Mouse (Mus musculus) intestine, embryonic 14.5 days (tissue): ENCODE results near the gene Ppib. TPM values are rescaled to one million over a fixed set of nuclear protein-coding genes. Genes with fewer than 3 reads are reported as not detected.

ENCODE experiments used
- ATAC-seq: fragments of 200-750 bp; cut with Nextera tagmentation; replicated peaks from 2 replicates; pipeline ENCODE4 v1.8.0; 2017; ENCODE audit warnings: low read depth, moderate number of reproducible peaks, moderate TSS enrichment, moderate library complexity; ENCODE audit not compliant: low FRiP score, low TSS enrichment
- DNase-seq: peaks from one replicate; pipeline ENCODE4 v3.0.0-alpha.2; 2018; ENCODE audit warnings: low spot score
- H3K27ac ChIP-seq: fragments of 300-500 bp; sonication (generic); 2 replicates; pipeline ENCODE4 v1.5.1; 2014; ENCODE audit warnings: low read depth, mild to moderate bottlenecking, control low read depth
- H3K27me3 ChIP-seq: fragments of 300-500 bp; sonication (generic); replicated peaks from 2 replicates; pipeline ENCODE4 v1.6.1; 2014; ENCODE audit warnings: low read length, control low read depth; ENCODE audit not compliant: control insufficient read depth, insufficient read depth
- H3K36me3 ChIP-seq: fragments of 300-500 bp; sonication (generic); 2 replicates; pipeline ENCODE4 v1.6.1; 2014; ENCODE audit warnings: low read length, control low read depth; ENCODE audit not compliant: control insufficient read depth, insufficient read depth
- H3K4me1 ChIP-seq: fragments of 300-500 bp; sonication (generic); replicated peaks from 2 replicates; pipeline ENCODE4 v1.6.1; 2014; ENCODE audit warnings: low read length, control low read depth, mixed read lengths; ENCODE audit not compliant: control insufficient read depth, insufficient read depth
- H3K4me2 ChIP-seq: fragments of 300-500 bp; sonication (generic); 2 replicates; pipeline ENCODE4 v1.6.1; 2014; ENCODE audit warnings: low read length
- H3K4me3 ChIP-seq: fragments of 300-500 bp; sonication (generic); 2 replicates; pipeline ENCODE4 v1.5.1; 2014; ENCODE audit warnings: low read depth, low read length, control low read depth, mixed read lengths
- H3K9ac ChIP-seq: fragments of 300-500 bp; sonication (generic); 2 replicates; pipeline ENCODE4 v1.6.1; 2014; ENCODE audit warnings: mild to moderate bottlenecking, low read length
- H3K9me3 ChIP-seq: fragments of 300-500 bp; sonication (generic); 2 replicates; pipeline ENCODE4 v1.6.1; 2016; ENCODE audit warnings: low read length, control low read depth; ENCODE audit not compliant: control insufficient read depth
- WGBS: fragments of 180-500 bp; shearing (Covaris S2); extraction: QIAGEN DNeasy Blood & Tissue Kit; methylation state at CpG from one replicate; pipeline ENCODE4 v1.1.7; 2014; 5-methylcytosine and 5-hydroxymethylcytosine counted together
- polyA plus RNA-seq: library from polyadenylated mRNA; unstranded; fragments of >200 nt; fragmentation: Nextera tagmentation; extraction: Ambion mirVana; gene quantifications from 2 replicates; pipeline ENCODE4 v1.2.1, GENCODE M21; 2014

Gene Ppib
- polyA plus RNA-seq, 1 experiment from 2014 or later, result 618 TPM

GRCm38 (mm10) chr9:66080804-66081459, 20.9 kb downstream of the Ppib start:
- WGBS, result 74% methylated on average over 3 of the region's 3 CpGs
- H3K4me3 ChIP-seq, result no peak overlapping the region
- no peaks in the 10 kb centered on the region for H3K27me3 ChIP-seq
- no peaks in the 10 kb centered on the region for H3K36me3 ChIP-seq
- DNase-seq (no peak), ATAC-seq (no peak)
- H3K9ac ChIP-seq, result no peak overlapping the region
- no peak overlapping the region for H3K27ac ChIP-seq
- H3K4me2 ChIP-seq, result no peak overlapping the region
- H3K4me1 ChIP-seq, result 0 out of 2 replicates have a peak, but pooled peaks cover 7% of the 10 kb centered on the region
- no peaks in the 10 kb centered on the region for H3K9me3 ChIP-seq

GRCm38 (mm10) chr9:66081999-66082398, 22.0 kb downstream of the Ppib start:
- 76% methylated on average over 4 of the region's 4 CpGs for WGBS
- DNase-seq (no peak), ATAC-seq (no peak)
- 0 out of 2 replicates have a peak, but pooled peaks cover 7% of the 10 kb centered on the region for H3K4me1 ChIP-seq
- no peaks in the 10 kb centered on the region for H3K27me3 ChIP-seq
- H3K9ac ChIP-seq, result no peak overlapping the region
- no peak overlapping the region for H3K27ac ChIP-seq
- H3K4me3 ChIP-seq, result no peak overlapping the region
- peaks cover 8% of the 10 kb centered on the region for H3K36me3 ChIP-seq
- no peak overlapping the region for H3K4me2 ChIP-seq
- no peaks in the 10 kb centered on the region for H3K9me3 ChIP-seq

GRCm38 (mm10) chr9:66084171-66084570, 24.1 kb downstream of the Ppib start:
- H3K4me3 ChIP-seq, result no peak overlapping the region
- H3K9ac ChIP-seq, result no peak overlapping the region
- no peaks in the 10 kb centered on the region for H3K9me3 ChIP-seq
- no peak overlapping the region for H3K4me2 ChIP-seq
- no peaks in the 10 kb centered on the region for H3K27me3 ChIP-seq
- WGBS, result 84% methylated on average over 3 of the region's 3 CpGs
- H3K4me1 ChIP-seq, result no peaks in the 10 kb centered on the region
- no peak overlapping the region for H3K27ac ChIP-seq
- ATAC-seq (no peak), DNase-seq (no peak)
- peaks cover 29% of the 10 kb centered on the region for H3K36me3 ChIP-seq

GRCm38 (mm10) chr9:66087062-66087461, 27.0 kb downstream of the Ppib start:
- Histone ChIP-seq H3K27me3 (no peaks in the 10 kb centered on the region), H3K4me1 (no peaks in the 10 kb centered on the region), H3K4me3 (no peak overlapping the region), H3K9me3 (no peaks in the 10 kb centered on the region), H3K36me3 (peaks cover 55% of the 10 kb centered on the region), H3K9ac (no peak overlapping the region), H3K27ac (no peak overlapping the region), H3K4me2 (no peak overlapping the region)
- DNase-seq, result no peak
- ATAC-seq, result no peak
- 94% methylated on average over 7 of the region's 7 CpGs for WGBS

- H3K9me3 ChIP-seq, result no peaks in the 10 kb centered on the region
- no peak for ATAC-seq
- WGBS, result 44% methylated on average over 4 of the region's 4 CpGs
- no peak overlapping the region for H3K4me3 ChIP-seq
- H3K36me3 ChIP-seq, result peaks cover 69% of the 10 kb centered on the region
- H3K27ac ChIP-seq, result no peak overlapping the region
- no peaks in the 10 kb centered on the region for H3K27me3 ChIP-seq
- peak; percentile 66 for DNase-seq
- H3K4me2 ChIP-seq, result no peak overlapping the region
- H3K4me1 ChIP-seq, result no peaks in the 10 kb centered on the region
- no peak overlapping the region for H3K9ac ChIP-seq
Measured at GRCm38 (mm10) chr9:66088411-66088810, 28.4 kb downstream of the Ppib start.

DNA sequence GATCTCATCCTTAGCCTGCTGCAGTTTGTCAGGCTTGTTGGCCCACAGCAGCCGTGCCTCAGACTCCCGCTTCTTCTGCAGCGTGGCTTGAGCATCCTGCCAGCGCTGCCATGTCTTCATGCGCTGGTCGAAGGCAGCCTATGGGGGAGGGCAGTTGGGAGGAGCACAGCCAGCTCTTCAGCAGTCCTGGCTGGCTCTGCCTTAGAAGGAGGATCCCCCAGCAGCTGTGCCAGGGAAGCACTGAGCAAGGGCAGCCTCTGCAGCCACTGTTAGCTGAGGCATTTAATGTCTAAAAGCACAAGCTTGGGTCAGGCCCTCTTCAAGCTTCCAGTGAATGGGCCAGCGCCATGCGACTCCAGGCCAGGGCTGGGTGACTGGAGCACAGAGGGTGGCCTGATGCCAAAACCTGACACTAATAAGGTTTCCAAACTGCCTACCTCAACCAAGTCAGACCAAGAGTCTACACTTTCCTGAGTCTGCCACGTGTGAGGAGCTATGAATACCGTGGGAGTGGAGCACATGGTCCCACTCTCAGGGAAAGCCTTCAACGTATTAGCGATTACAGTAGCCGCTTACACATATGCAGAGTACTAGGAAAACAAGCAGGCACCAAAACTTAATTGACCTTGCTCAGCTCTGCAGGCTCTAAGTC, 30.7 kb downstream of the Ppib start:
- H3K27me3 ChIP-seq, result no peaks in the 10 kb centered on the region
- H3K4me2 ChIP-seq, result no peak overlapping the region
- H3K4me3 ChIP-seq, result no peak overlapping the region
- no peaks in the 10 kb centered on the region for H3K4me1 ChIP-seq
- H3K36me3 ChIP-seq, result peaks cover 92% of the 10 kb centered on the region
- H3K9ac ChIP-seq, result no peak overlapping the region
- DNase-seq, result no peak
- no peak overlapping the region for H3K27ac ChIP-seq
- ATAC-seq, result no peak
- WGBS, result 84% methylated on average over 13 of the region's 13 CpGs
- H3K9me3 ChIP-seq, result no peaks in the 10 kb centered on the region

GRCm38 (mm10) chr9:66091327-66092231, 31.6 kb downstream of the Ppib start:
- no peak overlapping the region for H3K4me3 ChIP-seq
- no peaks in the 10 kb centered on the region for H3K4me1 ChIP-seq
- no peak overlapping the region for H3K9ac ChIP-seq
- no peaks in the 10 kb centered on the region for H3K9me3 ChIP-seq
- no peaks in the 10 kb centered on the region for H3K27me3 ChIP-seq
- H3K4me2 ChIP-seq, result no peak overlapping the region
- peaks cover 97% of the 10 kb centered on the region for H3K36me3 ChIP-seq
- ATAC-seq (no peak), DNase-seq (no peak)
- H3K27ac ChIP-seq, result no peak overlapping the region
- 43% methylated on average over 6 of the region's 6 CpGs for WGBS

DNA sequence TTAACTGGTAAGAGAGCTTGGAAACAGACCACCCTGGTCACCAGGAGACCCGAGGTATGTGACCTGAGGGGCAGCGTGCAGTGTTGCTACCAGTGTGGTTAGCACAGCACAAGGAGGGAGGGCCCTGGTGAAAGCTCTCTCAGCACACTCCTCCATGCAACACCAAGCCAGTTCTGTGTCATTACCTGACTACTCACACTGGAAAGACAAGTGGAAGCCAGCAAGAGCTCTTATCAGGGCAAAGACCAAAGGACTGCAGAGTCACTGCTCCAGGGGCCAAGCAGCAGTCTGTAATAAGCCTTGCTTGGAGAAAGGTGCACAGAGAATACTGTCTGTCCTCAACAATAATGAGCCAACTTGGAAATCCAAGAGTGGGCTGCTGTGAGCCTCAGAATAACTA, 32.6 kb downstream of the Ppib start:
- Histone ChIP-seq H3K9me3 (no peaks in the 10 kb centered on the region), H3K9ac (no peak overlapping the region), H3K4me1 (no peaks in the 10 kb centered on the region), H3K27me3 (no peaks in the 10 kb centered on the region), H3K36me3 (peaks cover 96% of the 10 kb centered on the region), H3K4me2 (no peak overlapping the region), H3K4me3 (no peak overlapping the region), H3K27ac (no peak overlapping the region)
- no peak for DNase-seq
- 62% methylated on average over 2 of the region's 2 CpGs for WGBS
- no peak for ATAC-seq
